Mouse (Mus musculus): ENCODE measurements around the gene Ulk4. TPM values are rescaled to one million over a fixed set of nuclear protein-coding genes. Genes with fewer than 3 reads are reported as not detected.
A peak's percentile ranks its signal among the peaks of the same experiment; 100 is the strongest.

The Ulk4 gene
- total RNA-seq (2015) (0.25 and 0.68 TPM in 2 replicates), total RNA-seq (2017) (2.8 and 4.7 TPM in 2 replicates)

DNA sequence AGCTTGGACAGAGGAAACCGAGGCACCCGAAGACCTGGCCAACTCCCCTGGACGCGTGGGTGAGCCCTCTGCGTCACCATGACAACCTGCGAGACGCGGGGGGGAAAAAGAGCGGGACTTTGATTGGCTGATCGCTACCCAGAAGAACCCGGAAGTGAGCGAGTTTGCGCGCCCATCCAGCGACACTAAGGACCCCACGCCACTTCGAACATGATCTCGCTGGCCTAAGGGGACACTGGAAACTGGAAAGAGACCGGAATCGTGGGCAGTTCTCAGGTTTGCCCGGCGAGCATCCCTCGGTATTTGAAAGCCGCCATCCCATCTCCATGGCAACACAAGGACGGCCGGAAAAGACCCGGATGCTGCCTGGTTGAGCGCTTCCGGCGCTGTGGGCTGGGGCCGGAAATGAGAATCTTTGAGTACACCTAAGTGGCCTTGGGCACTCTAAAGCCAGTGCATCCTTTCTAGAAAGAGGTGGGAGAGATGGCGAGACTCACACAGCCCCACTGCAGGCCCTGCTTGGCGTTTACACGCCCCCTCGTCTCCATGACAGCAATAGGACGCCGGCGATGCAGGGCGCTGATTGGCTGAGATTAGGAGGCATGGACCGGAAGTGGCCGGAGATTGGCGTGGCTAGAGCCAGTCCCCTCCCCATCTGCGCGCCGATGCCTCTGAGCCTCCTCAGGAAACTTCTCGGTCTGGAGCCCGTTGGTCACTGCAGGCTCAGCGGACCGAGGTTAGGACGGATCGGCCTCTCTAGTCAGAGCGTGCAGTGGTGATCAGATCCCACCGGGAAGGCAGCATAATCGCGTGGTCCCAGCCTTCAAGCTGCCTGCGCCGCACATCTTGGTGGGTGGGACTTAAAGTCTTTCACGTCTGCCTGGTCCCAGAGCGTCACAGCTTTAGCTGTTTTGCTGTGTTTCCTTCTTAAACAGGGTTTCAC is at the start of gene Ulk4:
Ulk4 (minus strand) TSS at position 80 of the 943 bp plus-strand sequence.
- ATAC-seq (replicated peaks; ENCODE audit: poor library complexity), result peak; percentile 89

GRCm38 (mm10) chr9:121322034-121322433 is 45.0 kb upstream of the Ulk4 start:
- no peak for ATAC-seq (replicated peaks; ENCODE audit: poor library complexity)

DNA sequence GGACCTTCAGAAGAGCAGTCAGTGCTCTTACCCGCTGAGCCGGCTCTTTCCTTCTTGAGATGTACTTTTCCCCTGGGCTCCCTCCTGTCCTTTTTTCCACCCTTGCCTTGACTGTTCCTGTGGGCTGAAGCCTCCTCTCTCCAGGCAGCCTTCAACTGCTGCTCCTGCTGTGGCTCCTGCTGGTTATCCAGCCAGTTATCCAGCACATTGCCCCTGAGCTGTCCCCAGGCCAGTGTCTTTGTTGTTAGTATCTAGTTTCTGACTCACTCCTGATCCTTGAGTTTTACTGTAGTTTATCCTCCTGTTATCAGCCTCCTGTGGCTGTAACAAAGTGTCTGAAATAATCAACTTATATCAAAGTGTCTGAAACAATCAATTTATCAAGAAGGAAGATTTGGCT is 44.1 kb upstream of the Ulk4 start:
- ATAC-seq (replicated peaks; ENCODE audit: poor library complexity), result no peak

GRCm38 (mm10) chr9:121320433-121320832 is 43.4 kb upstream of the Ulk4 start:
- no peak for ATAC-seq (replicated peaks; ENCODE audit: poor library complexity)

DNA sequence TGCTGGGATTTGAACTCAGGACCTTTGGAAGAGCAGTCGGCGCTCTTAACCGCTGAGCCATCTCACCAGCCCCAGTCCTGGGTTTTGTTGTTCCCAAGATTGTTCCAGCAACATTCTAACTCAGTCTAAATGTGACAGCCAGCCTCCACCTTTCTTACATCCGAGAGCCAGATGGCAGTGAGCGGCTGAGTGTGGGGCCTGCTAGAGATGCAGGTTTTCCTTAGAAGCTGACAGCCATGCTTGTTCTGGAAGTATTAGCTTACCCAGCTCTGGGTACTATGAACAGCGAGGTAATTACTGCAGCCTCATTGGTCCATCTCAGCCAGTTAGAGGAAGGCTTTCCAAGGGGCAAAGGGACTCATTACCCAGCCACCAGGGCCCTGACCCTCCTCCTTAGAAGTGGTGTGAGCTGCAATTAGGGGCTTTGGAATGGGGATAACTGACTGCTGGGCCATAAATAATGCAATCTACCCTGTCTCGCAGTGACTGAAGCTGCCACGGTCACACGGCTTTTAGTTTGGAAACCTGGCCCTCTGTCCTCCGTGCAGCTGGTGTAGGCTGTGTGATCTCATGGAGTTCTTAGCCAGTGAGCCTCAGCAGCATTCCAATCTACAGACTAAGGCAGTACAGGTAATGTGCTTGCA is 42.4 kb upstream of the Ulk4 start:
- ATAC-seq (replicated peaks; ENCODE audit: poor library complexity), result no peak

DNA sequence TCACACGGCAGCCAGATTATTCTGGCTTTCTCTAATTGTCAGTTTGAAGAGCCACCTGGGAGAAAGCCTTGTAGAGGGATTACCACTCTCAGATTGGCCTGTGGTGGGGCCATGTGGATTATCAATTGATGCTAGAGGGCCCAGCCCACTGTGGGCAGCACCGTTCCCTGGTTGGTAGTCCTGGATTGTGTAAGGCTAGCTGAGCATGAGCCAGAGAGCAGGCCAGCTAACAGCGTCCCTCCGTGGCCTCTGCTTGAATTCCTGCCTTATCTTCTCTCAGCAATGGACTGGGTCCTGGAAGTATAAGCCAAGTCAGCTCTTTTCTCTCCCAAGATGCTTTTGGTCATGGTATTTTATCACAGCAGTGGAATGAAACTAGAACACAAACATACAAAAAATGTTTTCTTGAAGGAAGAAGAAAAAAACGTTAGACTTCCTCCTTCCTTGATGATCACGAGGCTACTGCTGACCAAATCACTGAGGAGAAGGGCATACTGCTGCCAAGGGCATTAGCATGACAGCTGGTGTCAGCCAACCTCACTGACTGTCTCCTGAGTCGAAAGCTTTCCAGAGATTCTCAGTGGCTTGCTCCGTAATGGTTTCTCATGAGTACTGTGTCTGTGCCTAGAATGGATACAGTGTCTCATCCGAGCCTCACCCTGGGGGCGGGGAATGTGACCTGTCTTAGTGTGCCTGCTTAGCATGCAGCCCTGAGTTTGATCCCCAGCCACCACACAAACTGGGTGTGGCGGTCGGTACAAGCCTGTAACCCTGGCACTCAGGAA is 39.8 kb upstream of the Ulk4 start:
- peak; percentile 33 for ATAC-seq (replicated peaks; ENCODE audit: poor library complexity)

DNA sequence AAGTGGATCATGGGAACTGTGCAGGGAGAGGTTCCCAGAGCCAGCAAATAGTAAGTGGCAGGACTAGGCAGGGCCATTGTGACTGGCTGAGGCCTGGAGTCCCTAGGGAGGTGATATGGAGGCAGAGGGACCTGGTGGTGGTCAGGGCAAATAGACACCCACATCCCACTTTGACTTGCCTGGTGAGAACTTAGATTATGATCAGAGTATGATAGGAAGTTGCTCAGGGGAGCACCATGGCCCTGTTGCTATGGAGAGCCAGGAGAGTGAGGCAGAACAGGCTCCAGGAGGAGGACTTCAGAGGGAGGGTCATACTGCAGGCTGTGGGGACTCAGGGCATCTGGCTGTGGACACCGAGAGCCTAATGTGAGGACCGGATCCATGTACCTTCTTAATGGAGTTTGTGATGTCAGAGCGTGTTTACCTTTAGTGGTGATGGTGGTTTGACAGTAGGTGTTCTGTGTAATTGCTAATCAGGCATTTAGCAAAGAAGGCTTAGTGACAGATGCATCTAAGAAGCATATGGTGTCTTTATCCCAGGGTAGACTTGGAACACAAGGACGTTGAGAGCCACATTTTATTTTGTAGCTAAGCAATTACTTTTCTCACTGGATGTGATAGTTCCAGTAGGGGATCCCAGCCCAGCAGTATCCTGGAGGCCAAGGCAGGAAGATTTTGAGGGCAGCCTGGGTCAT is 39.1 kb upstream of the Ulk4 start:
- no peak for ATAC-seq (replicated peaks; ENCODE audit: poor library complexity)

DNA sequence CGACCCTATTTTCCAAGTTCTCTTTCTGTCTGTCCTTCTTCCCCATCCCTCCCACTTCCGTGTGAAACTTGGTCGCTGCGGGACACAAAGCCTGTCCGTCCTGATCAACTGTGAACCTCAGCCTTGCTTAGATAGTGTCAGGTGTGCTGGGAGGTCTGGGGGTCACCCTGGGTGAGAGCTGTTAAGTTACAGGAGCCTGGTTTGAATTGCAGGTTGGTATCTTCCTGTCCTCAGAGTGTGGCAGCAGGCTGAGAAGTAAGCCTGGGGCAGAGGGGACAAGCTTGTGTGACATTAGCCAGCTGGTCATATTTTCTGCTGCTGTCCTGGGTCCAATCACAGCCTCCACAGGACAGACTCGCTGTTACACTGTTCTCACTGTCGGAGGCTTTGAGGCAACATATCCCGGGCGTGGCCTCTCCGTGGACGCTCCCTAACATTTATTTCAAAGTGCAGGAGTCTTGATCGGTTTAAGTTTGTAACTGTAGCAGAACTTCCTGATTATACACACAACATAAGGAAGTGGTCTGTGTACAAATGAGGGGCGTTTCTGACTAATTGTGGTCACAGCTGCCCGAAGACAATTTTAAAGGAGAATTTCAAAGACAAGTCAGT is 37.6 kb upstream of the Ulk4 start:
- peak; percentile 66 for ATAC-seq (replicated peaks; ENCODE audit: poor library complexity)

DNA sequence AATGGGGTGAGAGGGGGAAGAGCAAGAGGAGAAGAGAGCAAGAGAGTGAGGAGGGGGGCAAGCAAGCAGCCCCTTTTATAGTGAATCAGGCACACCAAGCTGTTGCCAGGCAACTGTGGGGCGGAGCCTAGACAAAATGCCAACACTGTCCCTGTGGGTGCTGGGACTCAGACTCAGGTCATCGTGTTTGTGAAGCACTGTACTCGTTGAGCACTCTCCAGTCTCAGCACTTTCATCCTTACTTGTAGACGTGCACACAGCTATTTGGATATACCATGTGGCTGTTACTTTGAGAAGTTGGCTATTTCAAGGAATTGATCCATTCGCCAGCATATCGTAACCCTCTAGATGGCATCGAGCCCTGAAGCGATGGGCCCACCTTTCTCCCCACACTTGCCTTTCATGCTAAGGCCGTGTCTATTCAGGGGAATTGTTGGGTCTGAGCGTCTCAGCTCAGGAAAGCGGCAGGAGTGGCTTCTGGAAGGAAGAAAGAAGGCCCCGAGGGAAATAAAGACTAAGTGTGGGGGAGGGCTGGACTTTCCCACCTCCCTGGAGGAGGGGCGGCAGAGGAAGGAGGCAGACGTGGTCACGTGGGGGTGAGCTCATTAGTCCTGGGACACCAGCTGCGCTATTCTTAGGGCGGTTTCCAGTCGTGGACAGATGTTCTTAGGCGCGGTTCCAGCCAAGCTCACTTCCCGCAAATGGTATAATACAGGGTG is 36.8 kb upstream of the Ulk4 start:
- peak; percentile 63 for ATAC-seq (replicated peaks; ENCODE audit: poor library complexity)

GRCm38 (mm10) chr9:121312237-121312891 is 35.4 kb upstream of the Ulk4 start:
- ATAC-seq (replicated peaks; ENCODE audit: poor library complexity), result no peak

- no peak for ATAC-seq (replicated peaks; ENCODE audit: poor library complexity)
Observed at GRCm38 (mm10) chr9:121311846-121312236, 34.8 kb upstream of the Ulk4 start.

DNA sequence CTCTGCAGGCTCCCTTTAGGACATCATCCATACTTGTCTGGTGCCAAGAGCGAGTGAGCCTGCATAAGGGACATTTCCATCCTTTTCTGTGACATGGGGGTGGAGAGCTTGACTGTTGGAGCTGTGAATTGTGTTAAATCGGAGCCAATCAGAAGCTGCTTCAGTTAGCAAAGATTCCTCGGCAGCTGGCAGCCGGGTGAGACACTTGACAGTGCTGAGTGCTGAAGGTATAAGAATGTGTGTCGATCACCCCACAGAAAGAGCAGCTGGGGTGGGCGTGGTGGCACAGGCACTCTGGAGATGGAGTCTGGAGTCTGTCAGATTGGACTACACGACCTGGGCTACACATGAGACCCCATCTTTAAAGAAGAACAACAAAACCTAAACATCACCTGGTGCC is 33.5 kb upstream of the Ulk4 start:
- ATAC-seq (replicated peaks; ENCODE audit: poor library complexity), result no peak

- no peak for ATAC-seq (replicated peaks; ENCODE audit: poor library complexity)
Observed at GRCm38 (mm10) chr9:121309287-121309686, 32.3 kb upstream of the Ulk4 start.

- ATAC-seq (replicated peaks; ENCODE audit: poor library complexity), result peak; percentile 45; the same call in 1 of the 2 replicates
Observed at GRCm38 (mm10) chr9:121305456-121305855, 28.5 kb upstream of the Ulk4 start.

- ATAC-seq (replicated peaks; ENCODE audit: poor library complexity), result no peak
Observed at GRCm38 (mm10) chr9:121304520-121304919, 27.5 kb upstream of the Ulk4 start.

DNA sequence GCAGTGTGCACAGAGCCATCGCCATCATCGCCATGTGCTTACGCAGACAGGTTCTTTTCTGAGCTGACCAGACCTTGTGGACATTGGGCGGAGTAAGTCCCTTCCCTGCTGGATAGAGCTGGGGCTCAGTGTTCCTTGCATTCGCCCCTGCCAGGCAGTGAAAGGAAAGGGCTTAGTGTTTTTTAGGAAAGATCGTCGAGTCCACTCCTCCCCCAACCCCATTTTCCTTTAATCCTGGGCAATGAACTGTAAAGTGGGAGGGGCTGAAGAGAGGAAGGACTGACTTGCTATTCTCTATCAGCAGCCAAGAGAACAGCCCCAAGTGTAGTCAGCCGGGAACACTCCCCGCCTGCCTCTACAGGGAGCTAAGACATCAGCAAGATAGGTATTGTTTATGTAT is 26.8 kb upstream of the Ulk4 start:
- no peak for ATAC-seq (replicated peaks; ENCODE audit: poor library complexity)

DNA sequence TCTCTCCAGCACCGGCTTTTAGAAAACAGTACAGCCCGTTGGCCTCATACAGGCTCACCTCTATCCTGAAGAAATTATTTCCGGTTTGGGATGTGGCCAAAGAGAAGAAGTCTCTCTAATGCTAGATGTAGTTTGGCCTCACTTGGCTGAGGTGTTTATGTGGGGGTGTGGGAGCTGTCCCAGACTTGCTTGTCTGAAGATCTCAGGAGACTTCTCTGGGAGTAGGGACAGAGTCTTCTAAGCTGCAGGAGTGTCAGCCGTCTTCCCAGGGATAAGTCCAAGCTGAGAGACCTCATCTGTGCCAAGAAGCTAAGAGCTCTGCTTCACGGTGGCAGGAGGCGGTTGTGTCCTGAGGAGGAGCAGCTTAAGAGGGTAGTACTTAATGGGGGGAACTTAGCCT is 26.1 kb upstream of the Ulk4 start:
- ATAC-seq (replicated peaks; ENCODE audit: poor library complexity), result no peak

DNA sequence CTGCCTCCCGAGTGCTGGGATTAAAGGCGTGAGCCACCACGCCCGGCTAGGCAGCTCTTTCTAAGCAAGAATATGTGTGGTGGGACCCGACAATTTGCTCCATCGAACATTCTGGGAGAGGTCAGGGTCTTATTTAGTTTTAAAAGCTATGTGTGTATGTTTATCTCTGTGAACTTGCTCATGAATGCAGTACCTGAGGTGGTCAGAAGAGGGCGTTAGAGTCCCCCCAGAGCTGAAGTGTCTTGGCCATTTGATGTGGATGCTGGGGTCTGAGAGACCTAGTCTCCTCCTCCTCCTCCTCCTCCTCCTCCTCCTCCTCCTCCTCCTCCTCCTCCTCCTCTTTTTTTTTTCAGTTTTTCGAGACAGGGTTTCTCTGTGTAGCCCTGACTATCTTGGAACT is 25.5 kb upstream of the Ulk4 start:
- ATAC-seq (replicated peaks; ENCODE audit: poor library complexity), result peak; percentile 30; the same call in 1 of the 2 replicates

Measured in megakaryocyte progenitor cell, adult 5-6 weeks (primary cell).